Mouse (Mus musculus) right cerebral cortex, postnatal 10 days (tissue): Measurements from ENCODE around the gene Vmn2r36.
"Not testable (repeated sequence)": the region's sequence is repeated elsewhere in the genome, so short reads cannot be mapped to it uniquely, and the experiment has no call there.

Experiments
- DNase-seq, 2 experiments: peaks; one replicate each; pipeline ENCODE4 v3.0.0; 2021; ENCODE audit warnings: low spot score in 2 of 2

Gene Vmn2r36

DNA sequence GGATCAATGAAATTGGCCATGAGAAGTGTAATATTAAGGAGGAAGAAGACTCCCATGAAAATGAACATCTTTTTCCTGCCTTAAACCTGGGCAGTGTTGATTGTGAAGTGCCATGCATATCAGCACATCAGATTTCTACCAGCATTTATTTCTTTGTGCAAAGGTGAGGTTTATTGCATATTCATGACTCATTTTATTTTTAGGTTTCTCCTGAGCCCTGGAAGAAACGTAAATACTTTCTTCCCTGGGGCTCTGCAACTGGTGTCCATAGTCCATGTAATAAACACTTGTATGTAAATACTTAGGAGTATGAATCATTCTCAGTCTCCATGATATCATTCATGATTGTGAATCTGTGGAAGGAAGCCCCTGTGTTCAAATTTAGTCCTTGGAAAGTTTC lies at the start of gene Vmn2r36:
TSS of gene Vmn2r36 (minus strand) at position 101 of the 400 bp plus-strand sequence.
- not testable (repeated sequence) for DNase-seq
